Mouse (Mus musculus) CH12.LX (cell line): ENCODE results near the gene Stx1a. TPM values are rescaled to one million over a fixed set of nuclear protein-coding genes. Genes with fewer than 3 reads are reported as not detected.

Experiments
- DNase-seq: peaks from one replicate; pipeline ENCODE4 v3.0.0-alpha.2; 2013; ENCODE audit errors: extremely low read depth
- H3K27ac ChIP-seq: 2 replicates; pipeline ENCODE4 v1.5.1; 2012; ENCODE audit warnings: low read depth, mild to moderate bottlenecking, control low read depth, moderate library complexity; ENCODE audit not compliant: insufficient read depth
- H3K27me3 ChIP-seq: replicated peaks from 2 replicates; pipeline ENCODE3; 2012; ENCODE audit warnings: inconsistent platforms
- H3K36me3 ChIP-seq, 2 experiments: replicated peaks in 1 of 2; 2 replicates each; pipeline versions ENCODE3 to v1.6.1; 2012; ENCODE audit warnings: inconsistent platforms in 1 of 2, low read length in 1 of 2, mild to moderate bottlenecking in 1 of 2, mixed read lengths in 1 of 2, moderate library complexity in 1 of 2; ENCODE audit not compliant: control insufficient read depth in 1 of 2, insufficient read depth in 1 of 2
- H3K4me1 ChIP-seq, 2 experiments: 2 replicates each; pipeline ENCODE4 v1.6.1; 2012; ENCODE audit warnings: inconsistent platforms in 1 of 2, moderate library complexity in 1 of 2; ENCODE audit not compliant: insufficient read depth in 2 of 2, control insufficient read depth in 1 of 2
- H3K4me2 ChIP-seq: 2 replicates; pipeline ENCODE4 v1.6.1; 2012; ENCODE audit warnings: low read depth, mild to moderate bottlenecking, control low read depth; ENCODE audit not compliant: poor library complexity, insufficient read depth, severe bottlenecking
- H3K4me3 ChIP-seq, 3 experiments: fragments of 150-350 bp in 1 of 3; sonication (generic) in 1 of 3; replicated peaks in 1 of 3; 2 replicates each; pipeline versions ENCODE3 to v1.5.1; 2011 to 2012; ENCODE audit warnings: low read depth in 2 of 3, low read length in 2 of 3, mild to moderate bottlenecking in 2 of 3, moderate library complexity in 2 of 3, control low read depth in 1 of 3, improper control_type of control experiment in 1 of 3, inconsistent platforms in 1 of 3, mixed read lengths in 1 of 3; ENCODE audit not compliant: poor library complexity in 1 of 3
- H3K79me2 ChIP-seq: replicated peaks from 2 replicates; pipeline ENCODE4 v1.6.1; 2012; ENCODE audit warnings: mild to moderate bottlenecking, moderate library complexity; ENCODE audit not compliant: control insufficient read depth, poor library complexity, insufficient read depth, severe bottlenecking; ENCODE audit errors: extremely low read depth
- H3K9ac ChIP-seq: 2 replicates; pipeline ENCODE4 v1.6.1; 2012; ENCODE audit warnings: low read depth, mild to moderate bottlenecking, control low read depth, moderate library complexity; ENCODE audit not compliant: insufficient read depth
- H3K9me3 ChIP-seq: replicated peaks from 2 replicates; pipeline ENCODE3; 2012; ENCODE audit warnings: low read length, inconsistent platforms, mixed read lengths
- BHLHE40 ChIP-seq: IDR thresholded peaks from 2 replicates; pipeline ENCODE4 v1.6.1; 2011; ENCODE audit warnings: mild to moderate bottlenecking, low read depth, low read length, improper control_type of control experiment
- CHD2 ChIP-seq: IDR thresholded peaks from 2 replicates; pipeline ENCODE4 v1.6.1; 2011; ENCODE audit warnings: low read length, improper control_type of control experiment
- HCFC1 ChIP-seq: IDR thresholded peaks from 2 replicates; pipeline ENCODE4 v1.6.1; 2012; ENCODE audit warnings: low read depth, mild to moderate bottlenecking, inconsistent platforms, low read length, improper control_type of control experiment
- JUN ChIP-seq: IDR thresholded peaks from 2 replicates; pipeline ENCODE4 v1.6.1; 2011; ENCODE audit warnings: low read depth, mild to moderate bottlenecking, low read length, improper control_type of control experiment, moderate library complexity; ENCODE audit not compliant: insufficient read depth
- JUND ChIP-seq: conservative IDR thresholded peaks from 2 replicates; pipeline ENCODE4 v1.6.1; 2011; ENCODE audit warnings: low read depth, low read length, improper control_type of control experiment
- KAT2A ChIP-seq: IDR thresholded peaks from 2 replicates; pipeline ENCODE4 v1.6.1; 2012; ENCODE audit warnings: low read length, improper control_type of control experiment, inconsistent platforms; ENCODE audit not compliant: insufficient replicate concordance
- MAFK ChIP-seq: IDR thresholded peaks from 2 replicates; pipeline ENCODE4 v1.6.1; 2011; ENCODE audit warnings: low read length, improper control_type of control experiment; ENCODE audit not compliant: insufficient replicate concordance
- MAX ChIP-seq: IDR thresholded peaks from 2 replicates; pipeline ENCODE4 v1.6.1; 2011; ENCODE audit warnings: low read length, improper control_type of control experiment
- MXI1 ChIP-seq: IDR thresholded peaks from 2 replicates; pipeline ENCODE4 v1.6.1; 2011; ENCODE audit warnings: mild to moderate bottlenecking, low read depth, low read length, improper control_type of control experiment
- PAX5 ChIP-seq: IDR thresholded peaks from 2 replicates; pipeline ENCODE4 v1.6.1; 2012; ENCODE audit warnings: low read length, inconsistent platforms, mixed read lengths
- SIN3A ChIP-seq: IDR thresholded peaks from 2 replicates; pipeline ENCODE4 v1.6.1; 2012; ENCODE audit warnings: low read length, improper control_type of control experiment, inconsistent platforms
- TBP ChIP-seq: conservative IDR thresholded peaks from 2 replicates; pipeline ENCODE4 v1.6.1; 2011; ENCODE audit warnings: low read depth, low read length, improper control_type of control experiment
- UBTF ChIP-seq: IDR thresholded peaks from 2 replicates; pipeline ENCODE4 v1.6.1; 2012; ENCODE audit warnings: low read depth, mild to moderate bottlenecking, inconsistent platforms, low read length, improper control_type of control experiment, moderate library complexity
- USF2 ChIP-seq: conservative IDR thresholded peaks from 2 replicates; pipeline ENCODE4 v1.6.1; 2011; ENCODE audit warnings: low read depth, low read length, improper control_type of control experiment
- ZMIZ1 ChIP-seq: IDR thresholded peaks from 2 replicates; pipeline ENCODE4 v1.6.1; 2012; ENCODE audit warnings: low read depth, mild to moderate bottlenecking, inconsistent platforms, low read length, improper control_type of control experiment
- ZNF384 ChIP-seq: IDR thresholded peaks from 2 replicates; pipeline ENCODE4 v1.6.1; 2012; ENCODE audit warnings: low read depth, low read length, improper control_type of control experiment, inconsistent platforms
- dilution Hi-C: fragments of 300-500 bp; cut with MboI; formaldehyde crosslinking; loops from 2 replicates; pipeline ENCODE4 v1.14.3; 2020; ENCODE audit warnings: low sequenced_read_pairs; ENCODE audit not compliant: extremely low pct_unique_long_range_greater_than_20kb, extremely low pct_ligation_motif_present
- in situ Hi-C: fragments of 300-500 bp; cut with MboI; formaldehyde crosslinking; loops from 3 replicates; pipeline ENCODE4 v1.14.3; 2019; ENCODE audit warnings: low sequenced_read_pairs, low pct_ligation_motif_present, low pct_unique_long_range_greater_than_20kb, mixed read lengths
- polyA plus RNA-seq: library from polyadenylated mRNA; unstranded; fragments of >175 nt; gene quantifications from 2 replicates; pipeline ENCODE4 v1.2.1, GENCODE M21; 2012; ENCODE audit warnings: low read depth; ENCODE audit not compliant: insufficient read length
- total RNA-seq, 2 experiments: library from RNA; depleted of rRNA; stranded (reverse); fragments of 300-350 nt in 1 of 2; fragments of >200 nt in 1 of 2; gene quantifications; 2 replicates each; pipeline ENCODE4 v1.2.3; 2012 to 2014

Stx1a gene
- total and polyA plus RNA-seq, 3 experiments, result 1.1 to 3.0 (median 2.0) TPM

GRCm38 (mm10) chr5:134983111-134983510 lies 40.2 kb upstream of the Stx1a start:
- H3K9ac ChIP-seq, result no peak overlapping the region

DNA sequence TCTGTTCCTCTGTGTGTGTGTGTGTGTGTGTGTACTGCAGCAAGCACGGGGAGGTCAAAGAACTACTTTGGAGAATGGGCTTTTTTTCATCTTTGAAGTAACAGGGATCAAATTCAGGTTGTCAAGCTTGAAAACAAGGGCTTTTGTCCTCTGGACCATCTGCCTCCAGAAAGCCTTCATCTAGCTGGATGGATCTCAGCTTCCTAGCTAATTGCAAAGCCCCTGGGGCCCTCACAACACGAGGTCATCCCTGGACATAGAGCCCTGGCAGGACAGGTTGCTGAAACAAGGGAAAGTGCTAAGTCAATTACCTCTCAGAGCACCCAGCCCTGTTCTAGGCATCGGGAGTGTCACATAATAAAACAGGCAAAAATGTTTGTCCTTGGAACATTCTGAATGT lies 39.5 kb upstream of the Stx1a start:
- peaks cover 9% of the 10 kb centered on the region for H3K9me3 ChIP-seq
- no peak for DNase-seq
- TF ChIP-seq MXI1 (no peak), SIN3A (no peak), MAX (no peak), USF2 (no peak), CHD2 (no peak), JUN (no peak), ZMIZ1 (no peak), KAT2A (no peak), BHLHE40 (no peak)
- no peaks in the 10 kb centered on the region for H3K79me2 ChIP-seq
- no peaks in the 10 kb centered on the region for H3K36me3 ChIP-seq
- no peak overlapping the region for H3K27ac ChIP-seq
- dilution Hi-C loops, result no loop called here
- H3K27me3 ChIP-seq, result peaks cover 29% of the 10 kb centered on the region
- H3K4me1 ChIP-seq, result no peaks in the 10 kb centered on the region
- in situ Hi-C loops, result no loop called here
- no peak overlapping the region for H3K4me3 ChIP-seq
- H3K4me2 ChIP-seq, result no peak overlapping the region
- H3K9ac ChIP-seq, result no peak overlapping the region

More at GRCm38 (mm10) chr5:134983111-134983510, 40.2 kb upstream of the Stx1a start:
- dilution Hi-C loops (no loop called here), in situ Hi-C loops (no loop called here)
- TF ChIP-seq USF2 (no peak), JUN (no peak), MAFK (no peak), ZNF384 (no peak), JUND (no peak), UBTF (no peak), TBP (no peak), BHLHE40 (no peak), HCFC1 (no peak), PAX5 (no peak)
- Histone ChIP-seq H3K79me2 (no peaks in the 10 kb centered on the region), H3K4me3 (no peak overlapping the region), H3K9me3 (peaks cover 9% of the 10 kb centered on the region), H3K27ac (no peak overlapping the region), H3K4me1 (no peaks in the 10 kb centered on the region), H3K27me3 (peaks cover 31% of the 10 kb centered on the region), H3K4me2 (no peak overlapping the region), H3K36me3 (no peaks in the 10 kb centered on the region)
- DNase-seq, result no peak
